Mouse (Mus musculus): Measurements from ENCODE around the gene Naaladl2. TPM values are rescaled to one million over a fixed set of nuclear protein-coding genes. Genes with fewer than 3 reads are reported as not detected.

Gene Naaladl2
- total and polyA plus RNA-seq, 3 experiments = 0.05 TPM; not detected in 2

- H3K4me3 ChIP-seq (ENCODE audit: low read depth, low read length) = no peak overlapping the region
- H3K9me3 ChIP-seq (replicated peaks) = no peaks in the 10 kb centered on the region
- ATAC-seq (ENCODE audit: extremely low read depth, insufficient number of reproducible peaks, low FRiP score, poor library complexity, severe bottlenecking) = no peak
- no peak for DNase-seq (ENCODE audit: low spot score)
- no peak for TF ChIP-seq TAL1 (conservative IDR thresholded peaks at IDR 0.05; ENCODE audit: low read depth, low read length)
- TF ChIP-seq POLR2AphosphoS5 (IDR thresholded peaks at IDR 0.05; ENCODE audit: insufficient replicate concordance, low read depth, low read length) = no peak
- no peak for TF ChIP-seq GATA1 (IDR thresholded peaks at IDR 0.05; ENCODE audit: borderline replicate concordance, low read length)
- no peak for TF ChIP-seq CTCF (IDR thresholded peaks at IDR 0.05; ENCODE audit: low read depth, low read length)
- no peak for TF ChIP-seq GATA2 (IDR thresholded peaks at IDR 0.05; ENCODE audit: borderline replicate concordance, low read depth, low read length)
- no peaks in the 10 kb centered on the region for H3K4me1 ChIP-seq (ENCODE audit: insufficient read depth, low read depth, low read length)
- H3K27me3 ChIP-seq (ENCODE audit: insufficient read depth, low read length) = no peaks in the 10 kb centered on the region
- no peaks in the 10 kb centered on the region for H3K36me3 ChIP-seq (replicated peaks)
Measured at GRCm38 (mm10) chr3:24921401-24921800, 222.7 kb downstream of the Naaladl2 start.

GRCm38 (mm10) chr3:24905425-24905960 lies 238.6 kb downstream of the Naaladl2 start:
- no peaks in the 10 kb centered on the region for H3K27me3 ChIP-seq (ENCODE audit: insufficient read depth, low read length)
- H3K9me3 ChIP-seq (replicated peaks) = no peaks in the 10 kb centered on the region
- no peaks in the 10 kb centered on the region for H3K36me3 ChIP-seq (replicated peaks)
- ATAC-seq (ENCODE audit: extremely low read depth, insufficient number of reproducible peaks, low FRiP score, poor library complexity, severe bottlenecking) (no peak), DNase-seq (ENCODE audit: low spot score) (no peak)
- no peak overlapping the region for H3K4me3 ChIP-seq (ENCODE audit: low read depth, low read length)
- no peaks in the 10 kb centered on the region for H3K4me1 ChIP-seq (ENCODE audit: insufficient read depth, low read depth, low read length)
- TF ChIP-seq CTCF (IDR thresholded peaks at IDR 0.05; ENCODE audit: low read depth, low read length) (no peak), GATA1 (IDR thresholded peaks at IDR 0.05; ENCODE audit: borderline replicate concordance, low read length) (no peak), POLR2AphosphoS5 (IDR thresholded peaks at IDR 0.05; ENCODE audit: insufficient replicate concordance, low read depth, low read length) (no peak), TAL1 (conservative IDR thresholded peaks at IDR 0.05; ENCODE audit: low read depth, low read length) (no peak), GATA2 (IDR thresholded peaks at IDR 0.05; ENCODE audit: borderline replicate concordance, low read depth, low read length) (no peak)

DNA sequence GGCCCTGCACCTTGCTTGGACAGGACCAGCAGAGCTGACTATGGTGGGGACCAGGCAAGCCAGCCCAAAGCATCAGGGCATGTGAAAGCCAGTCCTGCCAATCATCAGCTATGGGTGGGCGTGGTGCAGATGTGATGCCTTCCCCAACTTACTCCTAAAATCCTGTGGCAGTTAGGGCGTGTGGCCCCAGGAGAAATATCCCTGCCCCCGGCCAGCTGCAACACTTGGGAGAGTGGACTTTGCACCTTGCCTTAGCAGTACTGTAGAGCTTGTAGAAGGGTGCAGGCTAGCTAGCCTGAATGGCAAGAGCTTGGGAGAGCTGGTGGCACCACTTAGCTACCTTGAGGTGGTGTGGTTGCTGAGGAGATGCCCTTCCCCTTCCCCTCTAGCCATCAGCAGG lies 255.3 kb downstream of the Naaladl2 start:
- no peak for TF ChIP-seq TAL1 (conservative IDR thresholded peaks at IDR 0.05; ENCODE audit: low read depth, low read length)
- no peak for TF ChIP-seq CTCF (IDR thresholded peaks at IDR 0.05; ENCODE audit: low read depth, low read length)
- TF ChIP-seq GATA1 (IDR thresholded peaks at IDR 0.05; ENCODE audit: borderline replicate concordance, low read length) = no peak
- TF ChIP-seq GATA2 (IDR thresholded peaks at IDR 0.05; ENCODE audit: borderline replicate concordance, low read depth, low read length) = no peak
- TF ChIP-seq POLR2AphosphoS5 (IDR thresholded peaks at IDR 0.05; ENCODE audit: insufficient replicate concordance, low read depth, low read length) = no peak
- no peak for DNase-seq (ENCODE audit: low spot score)
- H3K36me3 ChIP-seq (replicated peaks) = no peaks in the 10 kb centered on the region
- no peaks in the 10 kb centered on the region for H3K4me1 ChIP-seq (ENCODE audit: insufficient read depth, low read depth, low read length)
- H3K4me3 ChIP-seq (ENCODE audit: low read depth, low read length) = no peak overlapping the region
- no peak for ATAC-seq (ENCODE audit: extremely low read depth, insufficient number of reproducible peaks, low FRiP score, poor library complexity, severe bottlenecking)
- no peaks in the 10 kb centered on the region; the same call in 1 of the 2 replicates for H3K27me3 ChIP-seq (ENCODE audit: insufficient read depth, low read length)
- H3K9me3 ChIP-seq (replicated peaks) = no peaks in the 10 kb centered on the region

GRCm38 (mm10) chr3:24872254-24872653 lies 271.8 kb downstream of the Naaladl2 start:
- ATAC-seq (ENCODE audit: extremely low read depth, insufficient number of reproducible peaks, low FRiP score, poor library complexity, severe bottlenecking) (no peak), DNase-seq (ENCODE audit: low spot score) (no peak)
- Histone ChIP-seq H3K27me3 (ENCODE audit: insufficient read depth, low read length) (no peaks in the 10 kb centered on the region), H3K4me3 (ENCODE audit: low read depth, low read length) (no peak overlapping the region), H3K36me3 (replicated peaks) (no peaks in the 10 kb centered on the region), H3K4me1 (ENCODE audit: insufficient read depth, low read depth, low read length) (no peaks in the 10 kb centered on the region), H3K9me3 (replicated peaks) (no peaks in the 10 kb centered on the region)
- no peak for TF ChIP-seq CTCF (IDR thresholded peaks at IDR 0.05; ENCODE audit: low read depth, low read length)
- no peak for TF ChIP-seq POLR2AphosphoS5 (IDR thresholded peaks at IDR 0.05; ENCODE audit: insufficient replicate concordance, low read depth, low read length)
- TF ChIP-seq GATA1 (IDR thresholded peaks at IDR 0.05; ENCODE audit: borderline replicate concordance, low read length) = no peak
- TF ChIP-seq TAL1 (conservative IDR thresholded peaks at IDR 0.05; ENCODE audit: low read depth, low read length) = no peak
- TF ChIP-seq GATA2 (IDR thresholded peaks at IDR 0.05; ENCODE audit: borderline replicate concordance, low read depth, low read length) = no peak

DNA sequence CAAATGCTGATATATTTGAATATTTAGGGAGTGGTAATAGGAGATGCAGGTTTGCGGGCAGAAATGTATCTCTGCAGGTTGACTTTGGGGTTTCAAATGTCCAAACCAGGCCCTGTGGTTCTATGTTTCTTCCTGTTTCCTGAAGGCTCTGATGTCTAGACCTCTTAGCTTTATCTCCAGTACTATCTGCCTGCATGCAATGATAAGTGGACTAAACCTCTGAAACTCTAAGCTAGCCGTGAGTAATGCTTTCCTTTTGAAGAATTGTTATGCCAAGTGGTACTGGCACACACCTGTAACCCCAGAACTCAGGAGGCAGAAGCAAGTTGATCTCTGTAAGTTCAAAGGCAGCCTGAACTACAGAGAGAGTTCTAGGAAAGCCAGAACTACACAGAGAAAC lies 291.1 kb downstream of the Naaladl2 start:
- no peak for DNase-seq (ENCODE audit: low spot score)
- H3K4me3 ChIP-seq (ENCODE audit: low read depth, low read length) = no peak overlapping the region
- H3K9me3 ChIP-seq (replicated peaks) = no peaks in the 10 kb centered on the region
- H3K27me3 ChIP-seq (ENCODE audit: insufficient read depth, low read length) = no peaks in the 10 kb centered on the region
- TF ChIP-seq POLR2AphosphoS5 (IDR thresholded peaks at IDR 0.05; ENCODE audit: insufficient replicate concordance, low read depth, low read length) (no peak), GATA2 (IDR thresholded peaks at IDR 0.05; ENCODE audit: borderline replicate concordance, low read depth, low read length) (no peak), CTCF (IDR thresholded peaks at IDR 0.05; ENCODE audit: low read depth, low read length) (no peak), GATA1 (IDR thresholded peaks at IDR 0.05; ENCODE audit: borderline replicate concordance, low read length) (no peak), TAL1 (conservative IDR thresholded peaks at IDR 0.05; ENCODE audit: low read depth, low read length) (no peak)
- no peaks in the 10 kb centered on the region for H3K36me3 ChIP-seq (replicated peaks)
- no peaks in the 10 kb centered on the region for H3K4me1 ChIP-seq (ENCODE audit: insufficient read depth, low read depth, low read length)
- no peak for ATAC-seq (ENCODE audit: extremely low read depth, insufficient number of reproducible peaks, low FRiP score, poor library complexity, severe bottlenecking)

- Histone ChIP-seq H3K36me3 (replicated peaks) (no peaks in the 10 kb centered on the region), H3K9me3 (replicated peaks) (no peaks in the 10 kb centered on the region), H3K4me3 (ENCODE audit: low read depth, low read length) (no peak overlapping the region), H3K27me3 (ENCODE audit: insufficient read depth, low read length) (no peaks in the 10 kb centered on the region), H3K4me1 (ENCODE audit: insufficient read depth, low read depth, low read length) (no peaks in the 10 kb centered on the region)
- ATAC-seq (ENCODE audit: extremely low read depth, insufficient number of reproducible peaks, low FRiP score, poor library complexity, severe bottlenecking) (no peak), DNase-seq (ENCODE audit: low spot score) (no peak)
- TF ChIP-seq POLR2AphosphoS5 (IDR thresholded peaks at IDR 0.05; ENCODE audit: insufficient replicate concordance, low read depth, low read length) (no peak), GATA1 (IDR thresholded peaks at IDR 0.05; ENCODE audit: borderline replicate concordance, low read length) (no peak), CTCF (IDR thresholded peaks at IDR 0.05; ENCODE audit: low read depth, low read length) (no peak)
Measured at GRCm38 (mm10) chr3:24796739-24797138, 347.3 kb downstream of the Naaladl2 start.

Data from G1E (cell line).